Mouse (Mus musculus) kidney, embryonic 16.5 days (tissue): Measurements from ENCODE around the gene Slc35g2. TPM values are rescaled to one million over a fixed set of nuclear protein-coding genes. Genes with fewer than 3 reads are reported as not detected.
A peak's percentile ranks its signal among the peaks of the same experiment; 100 is the strongest.

Experiments
- ATAC-seq: fragments of 200-750 bp; cut with Nextera tagmentation; 2 replicates; pipeline ENCODE4 v1.8.0; 2017; ENCODE audit warnings: moderate TSS enrichment; ENCODE audit not compliant: low FRiP score, low TSS enrichment
- H3K27ac ChIP-seq: fragments of 300-500 bp; sonication (generic); 2 replicates; pipeline ENCODE4 v1.5.1; 2014; ENCODE audit warnings: low read length
- H3K27me3 ChIP-seq: fragments of 300-500 bp; sonication (generic); 2 replicates; pipeline ENCODE4 v1.6.1; 2014; ENCODE audit warnings: low read length, control low read depth, mixed read lengths; ENCODE audit not compliant: insufficient read depth
- H3K36me3 ChIP-seq: fragments of 300-500 bp; sonication (generic); 2 replicates; pipeline ENCODE4 v1.6.1; 2014; ENCODE audit warnings: low read length, control low read depth, mixed read lengths; ENCODE audit not compliant: insufficient read depth
- H3K4me1 ChIP-seq: fragments of 300-500 bp; sonication (generic); 2 replicates; pipeline ENCODE4 v1.6.1; 2014; ENCODE audit warnings: low read length, control low read depth, mixed read lengths; ENCODE audit not compliant: insufficient read depth
- H3K4me2 ChIP-seq: fragments of 300-500 bp; sonication (generic); replicated peaks from 2 replicates; pipeline ENCODE4 v1.6.1; 2014; ENCODE audit warnings: low read depth, low read length
- H3K4me3 ChIP-seq: fragments of 300-500 bp; sonication (generic); 2 replicates; pipeline ENCODE4 v1.5.1; 2014; ENCODE audit warnings: mild to moderate bottlenecking, low read length
- H3K9ac ChIP-seq: fragments of 300-500 bp; sonication (generic); replicated peaks from 2 replicates; pipeline ENCODE4 v1.6.1; 2014; ENCODE audit warnings: low read length
- H3K9me3 ChIP-seq: fragments of 300-500 bp; sonication (generic); 2 replicates; pipeline ENCODE4 v1.6.1; 2016; ENCODE audit warnings: low read length, control low read depth
- WGBS: fragments of 180-500 bp; shearing (Covaris S2); extraction: QIAGEN DNeasy Blood & Tissue Kit; methylation state at CpG from one replicate; pipeline ENCODE4 v1.1.7; 2014; 5-methylcytosine and 5-hydroxymethylcytosine counted together
- polyA plus RNA-seq: library from polyadenylated mRNA; unstranded; fragments of >200 nt; fragmentation: Nextera tagmentation; extraction: Ambion mirVana; gene quantifications from 2 replicates; pipeline ENCODE4 v1.2.1, GENCODE M21; 2015

Gene Slc35g2
- polyA plus RNA-seq, 1 experiment from 2014 or later: 6.0 TPM

DNA sequence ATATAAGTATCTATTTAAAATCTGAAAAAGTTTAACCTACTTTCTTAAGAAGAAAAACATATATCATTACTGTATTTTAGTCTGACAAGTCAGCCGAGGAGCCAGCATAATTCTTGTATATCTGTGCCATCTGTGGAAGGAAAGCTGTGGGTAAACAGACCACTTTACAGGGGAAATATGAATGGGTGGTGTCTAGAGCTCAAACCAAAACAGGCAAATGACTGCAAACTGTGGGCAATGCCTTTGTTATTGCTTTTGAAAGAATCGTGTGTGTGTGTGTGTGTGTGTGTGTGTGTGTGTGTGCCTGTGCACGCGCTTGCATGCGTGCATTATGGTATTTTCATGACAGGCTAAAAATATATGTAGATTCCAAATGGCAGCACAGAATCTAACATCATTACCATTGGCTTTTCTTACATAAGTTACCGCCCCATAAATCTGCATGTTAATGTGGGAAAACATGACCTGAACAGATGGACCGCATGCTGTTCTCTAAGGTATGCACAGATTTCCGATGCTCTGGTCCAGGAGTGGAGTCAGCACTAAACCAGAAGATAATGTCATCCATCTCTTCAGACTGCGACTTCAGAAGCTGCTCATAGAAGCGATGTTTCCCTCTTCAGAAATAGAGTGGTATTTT, 10.5 kb downstream of the Slc35g2 start:
- Histone ChIP-seq H3K36me3 (no peaks in the 10 kb centered on the region), H3K4me3 (no peak overlapping the region), H3K4me2 (no peak overlapping the region), H3K27me3 (no peaks in the 10 kb centered on the region), H3K9ac (no peak overlapping the region), H3K4me1 (no peaks in the 10 kb centered on the region), H3K9me3 (no peaks in the 10 kb centered on the region), H3K27ac (no peak overlapping the region)
- 85% methylated on average over 10 of the region's 10 CpGs for WGBS
- no peak for ATAC-seq

DNA sequence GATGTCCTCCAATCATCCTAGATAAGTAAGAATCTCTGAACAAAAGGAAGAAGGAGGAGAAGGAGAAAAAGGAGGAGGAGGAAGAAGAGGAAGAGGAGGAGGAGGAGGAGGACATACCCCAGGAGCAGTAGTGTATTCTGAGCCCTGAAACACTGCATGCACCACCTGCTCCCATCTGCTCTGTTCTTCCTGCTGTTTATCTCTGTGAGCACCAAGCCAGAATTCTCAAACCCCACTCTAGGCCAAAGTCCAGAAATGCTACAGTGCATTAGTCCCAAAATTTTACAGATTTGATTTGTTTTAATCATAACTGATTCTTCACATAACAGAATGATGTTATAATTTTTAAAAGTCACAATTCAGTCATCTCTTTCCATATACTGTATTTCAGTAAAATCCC, 11.9 kb downstream of the Slc35g2 start:
- Histone ChIP-seq H3K9ac (no peak overlapping the region), H3K27me3 (no peaks in the 10 kb centered on the region), H3K4me1 (no peaks in the 10 kb centered on the region), H3K4me3 (no peak overlapping the region), H3K36me3 (no peaks in the 10 kb centered on the region), H3K27ac (no peak overlapping the region), H3K9me3 (no peaks in the 10 kb centered on the region), H3K4me2 (no peak overlapping the region)
- no peak for ATAC-seq

DNA sequence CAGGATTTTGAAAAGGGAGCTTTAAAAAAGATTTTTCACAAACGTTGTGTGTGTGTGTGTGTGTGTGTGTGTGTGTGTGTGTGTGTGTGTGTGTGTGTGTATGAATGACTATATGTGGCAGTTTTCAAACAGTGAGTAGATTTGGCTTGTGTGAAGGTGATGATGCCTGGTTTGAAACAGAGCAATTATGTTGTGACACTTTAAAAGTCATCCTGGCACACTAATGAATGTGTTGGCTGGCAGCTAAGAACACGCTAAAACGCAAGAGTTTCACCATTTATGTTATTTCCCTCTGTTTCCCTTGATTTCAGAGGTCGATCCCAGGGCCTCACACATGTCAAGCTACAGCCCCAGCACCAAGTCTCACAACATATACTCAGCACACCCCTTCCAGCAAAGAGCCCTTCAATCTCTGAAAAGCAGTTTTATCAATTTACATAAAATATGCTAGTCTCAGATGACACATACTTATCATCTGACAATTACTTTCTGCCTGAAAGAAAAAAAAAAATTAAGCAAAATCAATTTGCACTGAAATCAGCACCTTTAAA, 12.8 kb downstream of the Slc35g2 start:
- H3K4me1 ChIP-seq: no peaks in the 10 kb centered on the region
- H3K27ac ChIP-seq: no peak overlapping the region
- no peaks in the 10 kb centered on the region for H3K9me3 ChIP-seq
- no peak overlapping the region for H3K4me3 ChIP-seq
- no peak for ATAC-seq
- no peak overlapping the region for H3K4me2 ChIP-seq
- 81% methylated on average over 4 of the region's 4 CpGs for WGBS
- H3K36me3 ChIP-seq: no peaks in the 10 kb centered on the region
- H3K9ac ChIP-seq: no peak overlapping the region
- H3K27me3 ChIP-seq: no peaks in the 10 kb centered on the region

DNA sequence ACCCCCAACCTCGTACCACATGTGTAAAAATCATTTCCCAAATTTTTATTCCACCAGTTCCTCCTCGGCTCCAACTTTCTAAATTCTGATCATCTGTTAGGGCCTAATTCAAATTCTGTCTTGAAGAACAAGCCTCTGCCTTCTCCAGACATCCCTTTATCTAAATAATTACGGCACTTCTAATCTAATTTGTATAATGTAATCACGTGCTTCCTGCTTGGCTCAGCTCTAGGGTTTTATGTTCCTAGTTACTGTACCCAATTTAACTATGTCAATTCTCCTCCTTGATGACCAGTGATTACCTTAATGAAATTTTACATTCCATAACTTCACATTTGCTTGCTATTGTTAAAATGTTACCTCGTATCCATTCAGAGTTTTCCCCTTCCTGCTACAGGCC, 15.2 kb downstream of the Slc35g2 start:
- no peak overlapping the region for H3K4me3 ChIP-seq
- no peak overlapping the region for H3K27ac ChIP-seq
- no peak for ATAC-seq
- H3K4me1 ChIP-seq: no peaks in the 10 kb centered on the region
- H3K4me2 ChIP-seq: no peak overlapping the region
- no peaks in the 10 kb centered on the region for H3K27me3 ChIP-seq
- WGBS: 76% methylated on average over 5 of the region's 5 CpGs
- H3K36me3 ChIP-seq: peaks cover 7% of the 10 kb centered on the region; the same call in 1 of the 2 replicates
- no peak overlapping the region for H3K9ac ChIP-seq
- H3K9me3 ChIP-seq: no peaks in the 10 kb centered on the region

DNA sequence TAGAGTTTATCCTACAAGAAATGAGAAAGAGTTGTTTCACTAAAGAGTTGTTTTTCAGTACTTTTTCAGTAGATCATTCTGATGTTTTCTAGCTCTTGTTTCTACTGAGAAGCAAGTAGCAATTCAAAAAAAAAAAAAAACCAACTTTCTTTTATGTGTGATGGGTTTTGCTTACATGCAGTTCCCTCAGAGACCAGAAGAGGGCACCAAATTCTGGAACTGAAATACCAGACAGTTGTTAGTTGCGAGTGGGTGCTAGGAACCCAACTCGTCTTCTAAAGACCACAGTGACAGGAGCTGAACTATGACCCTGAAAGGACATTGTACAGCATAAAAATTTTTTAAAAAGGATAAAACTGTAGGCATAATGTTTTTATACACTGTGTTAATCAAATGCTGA, 22.6 kb downstream of the Slc35g2 start:
- no peak overlapping the region for H3K9ac ChIP-seq
- no peak overlapping the region for H3K27ac ChIP-seq
- peaks cover 18% of the 10 kb centered on the region for H3K4me1 ChIP-seq
- WGBS: 96% methylated on average over 2 of the region's 2 CpGs
- H3K36me3 ChIP-seq: peaks cover 16% of the 10 kb centered on the region; the same call in 1 of the 2 replicates
- peaks cover 6% of the 10 kb centered on the region for H3K9me3 ChIP-seq
- no peaks in the 10 kb centered on the region for H3K27me3 ChIP-seq
- H3K4me3 ChIP-seq: no peak overlapping the region
- H3K4me2 ChIP-seq: no peak overlapping the region
- no peak for ATAC-seq

DNA sequence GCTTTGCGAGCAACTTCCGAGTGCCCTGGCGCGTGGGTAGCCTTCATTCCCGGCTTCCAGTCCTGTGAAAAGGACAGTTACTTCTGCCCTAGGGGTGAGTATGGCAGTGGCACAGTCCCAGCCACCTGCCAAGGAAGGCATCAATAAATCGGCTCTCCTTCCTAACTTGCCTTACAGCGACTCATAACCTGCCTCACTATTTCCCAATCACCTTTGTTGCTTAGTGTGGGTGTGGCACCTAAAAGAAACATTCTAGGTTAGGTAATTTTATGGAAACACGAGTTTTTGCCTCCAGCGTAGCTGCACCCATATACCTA, 24.3 kb downstream of the Slc35g2 start:
- Histone ChIP-seq H3K27me3 (no peaks in the 10 kb centered on the region), H3K4me1 (peaks cover 18% of the 10 kb centered on the region), H3K4me2 (peak overlapping the region; percentile 71), H3K9me3 (peaks cover 6% of the 10 kb centered on the region), H3K27ac (peak overlapping the region; percentile 86), H3K4me3 (peak overlapping the region; percentile 90), H3K9ac (peak overlapping the region; percentile 92), H3K36me3 (peaks cover 9% of the 10 kb centered on the region; the same call in 1 of the 2 replicates)
- 10% methylated on average over 9 of the region's 9 CpGs for WGBS
- ATAC-seq: peak; percentile 28; the same call in 1 of the 2 replicates

DNA sequence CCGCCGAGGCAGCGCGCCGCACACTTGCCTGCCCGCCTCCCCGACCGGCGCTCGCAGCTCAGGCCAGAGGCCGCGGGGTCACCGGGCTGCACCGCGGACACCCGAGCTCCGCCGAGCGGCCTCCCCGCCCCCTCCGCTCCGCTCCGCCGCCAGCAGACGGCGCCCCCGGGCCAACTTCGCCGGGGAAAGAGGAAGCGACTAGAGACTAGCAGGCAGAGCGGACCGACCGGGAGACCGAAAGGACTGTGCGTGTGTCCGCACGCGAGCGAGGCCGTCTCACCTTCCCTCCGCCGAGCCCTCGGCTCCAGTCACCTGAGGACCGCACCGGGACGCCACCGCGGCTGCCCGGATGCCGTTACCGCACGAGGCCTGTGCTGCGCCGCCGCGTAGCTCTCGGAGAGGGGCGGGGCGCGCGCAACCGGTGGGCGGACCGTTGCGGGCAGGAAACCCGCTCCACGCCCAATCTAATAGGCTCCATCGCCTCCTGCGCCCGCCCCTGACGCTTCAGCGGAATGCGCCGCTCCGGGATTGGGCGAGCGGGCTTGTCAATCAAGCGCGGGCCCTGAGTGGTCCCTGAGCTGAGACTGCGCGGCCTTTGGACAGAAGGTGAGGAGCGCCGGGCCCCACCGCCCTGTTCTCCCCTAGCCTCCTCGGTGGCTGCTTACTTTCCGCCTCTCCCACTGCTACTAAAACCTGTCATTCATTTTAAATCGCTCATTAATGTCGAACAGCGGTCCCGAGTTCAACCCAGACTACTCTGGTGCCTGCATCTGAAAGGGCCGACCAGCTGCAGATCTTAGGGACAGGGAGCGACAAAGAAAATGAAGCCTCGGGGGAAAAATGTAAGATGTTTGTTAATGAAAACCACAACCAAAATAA, 24.9 kb downstream of the Slc35g2 start, which contains the start of gene Nck1:
Gene Nck1 (minus strand): TSS at position 420 of the 879 bp plus-strand sequence.
- WGBS: under 1% methylated on average over 91 of the region's 93 CpGs
- Histone ChIP-seq H3K9ac (peak within 1 kb of the TSS; percentile 92), H3K27ac (peak within 1 kb of the TSS; percentile 96), H3K9me3 (peaks cover 6% of the 10 kb centered on the region), H3K4me2 (peak within 1 kb of the TSS; percentile 81), H3K36me3 (peaks cover 9% of the 10 kb centered on the region; the same call in 1 of the 2 replicates), H3K27me3 (no peaks in the 10 kb centered on the region), H3K4me1 (peaks cover 18% of the 10 kb centered on the region), H3K4me3 (peak within 1 kb of the TSS; percentile 90)
- ATAC-seq: peak; percentile 100

DNA sequence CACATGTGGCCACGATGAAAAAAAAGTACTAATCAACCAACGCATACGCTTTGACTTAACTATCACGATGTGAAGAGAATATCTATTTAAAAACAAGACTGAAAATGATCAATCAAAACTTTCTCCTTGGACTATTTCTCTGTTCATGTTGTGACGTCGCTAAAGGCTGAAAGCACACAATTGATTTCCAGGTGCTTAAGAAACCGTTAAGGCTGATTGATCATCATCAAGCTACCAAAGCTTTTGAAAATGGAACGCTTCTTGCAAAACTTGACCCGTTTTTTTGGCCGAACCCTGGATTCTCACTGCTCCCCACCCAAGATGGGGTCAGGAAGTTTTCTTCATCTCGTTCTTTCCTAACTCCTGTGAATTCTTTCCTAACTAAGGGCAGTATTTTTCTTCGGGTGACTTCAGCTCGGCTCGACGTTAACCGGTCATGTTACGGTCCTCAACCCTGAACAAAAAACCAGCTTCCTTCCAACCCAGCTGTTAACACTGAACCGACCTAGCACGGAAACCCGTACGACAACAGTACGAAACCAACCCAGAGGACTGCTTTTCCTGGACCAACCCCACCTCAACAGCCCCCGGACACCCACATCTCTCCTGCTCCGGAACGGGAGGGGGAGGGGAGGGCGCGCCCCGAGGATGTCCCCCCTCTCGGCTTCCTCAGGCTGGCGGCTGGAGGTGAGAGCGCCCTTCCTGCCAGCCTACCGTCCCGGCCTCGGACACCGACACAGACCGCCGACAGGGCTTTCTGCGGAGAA, 25.8 kb downstream of the Slc35g2 start:
- H3K36me3 ChIP-seq: peaks cover 9% of the 10 kb centered on the region; the same call in 1 of the 2 replicates
- peaks cover 18% of the 10 kb centered on the region for H3K4me1 ChIP-seq
- H3K9ac ChIP-seq: peak overlapping the region; percentile 92
- peaks cover 6% of the 10 kb centered on the region for H3K9me3 ChIP-seq
- under 1% methylated on average over 36 of the region's 38 CpGs for WGBS
- peak overlapping the region; percentile 90 for H3K4me3 ChIP-seq
- no peaks in the 10 kb centered on the region for H3K27me3 ChIP-seq
- ATAC-seq: no peak
- peak overlapping the region; percentile 81 for H3K4me2 ChIP-seq
- peak overlapping the region; percentile 96 for H3K27ac ChIP-seq

DNA sequence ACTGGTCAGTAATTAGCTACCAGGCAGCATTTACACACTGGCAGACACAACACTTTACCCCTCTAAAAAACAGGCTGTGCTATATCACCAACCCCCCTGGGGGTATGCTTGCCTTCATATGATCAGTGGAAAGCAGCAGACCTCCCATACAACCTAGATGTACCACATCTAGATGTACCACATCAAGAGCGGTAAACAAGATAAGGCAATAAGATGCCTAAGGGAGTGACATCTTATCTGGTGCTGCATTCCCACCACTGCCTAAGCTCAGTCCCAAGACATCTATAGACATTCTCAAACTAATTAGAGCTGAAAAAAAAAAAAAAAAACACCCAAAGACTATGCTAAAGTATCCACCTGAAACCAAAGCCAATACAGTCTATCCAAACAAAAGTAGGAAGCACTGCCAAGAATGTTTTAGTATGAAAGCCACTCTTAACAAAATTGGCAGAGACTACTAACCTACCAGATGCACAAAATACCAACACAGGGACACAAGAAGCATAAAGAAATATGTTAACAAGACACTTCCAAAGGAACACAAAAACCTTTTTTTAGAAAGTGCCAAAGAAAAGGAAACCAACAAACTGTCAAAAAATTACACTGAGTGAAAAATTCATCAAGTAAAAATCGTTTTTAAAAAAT, 35.1 kb downstream of the Slc35g2 start:
- Histone ChIP-seq H3K27me3 (no peaks in the 10 kb centered on the region), H3K9me3 (no peaks in the 10 kb centered on the region), H3K4me3 (no peak overlapping the region), H3K4me1 (peaks cover 6% of the 10 kb centered on the region; the same call in 1 of the 2 replicates), H3K36me3 (0 out of 2 replicates have a peak, but pooled peaks cover 3% of the 10 kb centered on the region), H3K4me2 (no peak overlapping the region), H3K27ac (no peak overlapping the region), H3K9ac (no peak overlapping the region)
- ATAC-seq: no peak
- 88% methylated on average over 2 of the region's 2 CpGs for WGBS
